Mouse (Mus musculus) bone marrow, adult 2 months (tissue): ENCODE results near the gene Fam180a.

ENCODE experiments used
- CTCF ChIP-seq: fragments of 200-500 bp; IDR thresholded peaks from 2 replicates; pipeline ENCODE4 v1.5.1; 2011; ENCODE audit warnings: low read length, control low read depth; ENCODE audit not compliant: control insufficient read depth, insufficient read depth
- POLR2A ChIP-seq: fragments of 200-500 bp; IDR thresholded peaks from 2 replicates; pipeline ENCODE4 v1.6.1; 2011; ENCODE audit warnings: low read depth, mild to moderate bottlenecking, control low read depth, low read length, borderline replicate concordance; ENCODE audit not compliant: control insufficient read depth

DNA sequence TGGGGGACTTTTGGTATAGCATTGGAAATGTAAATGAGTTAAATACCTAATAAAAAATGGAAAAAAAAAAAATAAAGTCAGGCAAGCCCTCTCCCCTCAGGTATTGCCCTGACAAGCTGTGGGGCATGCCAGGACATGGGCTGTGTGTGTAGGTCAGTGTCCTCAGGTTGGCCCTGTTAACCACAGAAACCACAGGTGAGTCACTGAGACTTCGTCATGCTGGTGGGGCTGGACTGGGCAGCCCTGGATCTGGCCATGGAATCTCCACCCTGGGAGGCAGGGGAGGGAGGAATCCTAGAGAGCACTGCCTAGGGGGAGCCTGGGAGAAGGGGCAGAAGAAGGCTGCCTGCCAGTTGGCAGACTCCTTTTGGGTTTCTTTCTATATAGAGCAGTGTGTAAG is 2.9 kb downstream of the Fam180a start:
- TF ChIP-seq POLR2A (no peak), CTCF (no peak)
